7 mouse cellular contexts compared by ENCODE assay signal in the genomic region with DNA sequence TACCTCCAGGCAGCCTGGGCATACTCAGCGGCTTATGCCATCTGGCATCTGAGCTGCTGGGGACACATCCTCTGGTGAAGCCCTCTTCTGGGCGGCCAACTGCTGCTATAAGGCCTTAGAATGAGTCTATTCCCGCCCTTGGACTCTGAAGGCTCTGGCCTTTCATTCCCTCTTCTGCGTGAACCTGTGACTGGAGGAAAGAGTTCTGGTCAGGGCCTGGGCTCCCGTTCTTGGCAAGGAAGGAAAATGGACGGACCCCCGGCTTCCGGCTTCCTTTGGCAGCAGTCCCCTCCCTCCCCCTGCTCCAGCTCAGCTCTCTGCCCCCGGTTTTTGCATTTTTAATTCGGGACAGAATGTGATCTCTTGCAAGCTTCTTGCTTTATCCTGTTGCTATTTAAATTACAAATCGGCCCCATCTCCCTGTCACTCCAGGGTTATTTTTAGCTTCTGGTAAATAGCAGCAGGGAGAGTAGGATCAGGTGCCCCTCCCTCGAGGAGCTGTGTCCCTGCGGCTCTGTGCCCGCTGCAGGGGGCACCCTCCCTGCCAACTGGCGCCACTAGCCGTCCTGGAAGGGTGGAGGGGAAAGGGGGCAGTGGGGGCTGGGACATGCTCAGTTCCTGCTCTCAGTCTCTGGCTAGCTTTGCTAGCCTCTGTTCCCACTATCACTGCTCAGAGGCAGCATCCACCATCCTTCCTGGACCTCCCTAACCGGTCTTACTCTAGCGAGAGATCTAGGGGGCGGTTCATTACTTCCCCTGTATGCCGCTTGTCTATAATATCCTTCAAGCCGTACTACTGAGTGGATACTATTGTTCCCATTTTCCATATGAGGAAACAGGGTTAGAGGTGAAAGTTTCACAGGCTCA. TPM values are rescaled to one million over a fixed set of nuclear protein-coding genes. Genes with fewer than 3 reads are reported as not detected.
DNase-seq lines count a peak whose midpoint lies in the region; ATAC-seq and TF ChIP-seq lines count a peak whose summit lies in the region.

No protein-coding gene starts in this region.

- peak; percentile 54 for ATAC-seq in intestine, embryonic 16.5 days
- ATAC-seq in liver, embryonic 16.5 days (ENCODE audit: low read depth) = peak; percentile 58

- H3K27me3 ChIP-seq in cerebellum, adult 2 months (ENCODE audit: control insufficient read depth, insufficient read depth, low read length) = no peaks in the 10 kb centered on the region
- H3K27me3 ChIP-seq in intestine, embryonic 16.5 days (replicated peaks; ENCODE audit: control insufficient read depth, insufficient read depth, low read length) = peaks cover 22% of the 10 kb centered on the region
- peaks cover 68% of the 10 kb centered on the region for H3K27me3 ChIP-seq in liver, embryonic 16.5 days (ENCODE audit: control insufficient read depth, insufficient read depth, low read depth, low read length)

- no peaks in the 10 kb centered on the region for H3K9me3 ChIP-seq in intestine, embryonic 16.5 days (ENCODE audit: control insufficient read depth, low read length)
- no peaks in the 10 kb centered on the region for H3K9me3 ChIP-seq in liver, embryonic 16.5 days (replicated peaks; ENCODE audit: control insufficient read depth, low read length)

- 5% methylated on average over 21 of the region's 21 CpGs for WGBS in cerebellum, adult 2 months
- WGBS in intestine, embryonic 16.5 days = 28% methylated on average over 21 of the region's 21 CpGs
- 17% methylated on average over 21 of the region's 21 CpGs for WGBS in liver, embryonic 16.5 days (ENCODE audit: insufficient replicate concordance)

- peak overlapping the region; percentile 58 for H3K9ac ChIP-seq in intestine, embryonic 16.5 days (ENCODE audit: low read depth, low read length)
- H3K9ac ChIP-seq in liver, embryonic 16.5 days (ENCODE audit: low read depth, low read length) = no peak overlapping the region

- TF ChIP-seq POLR2A in cerebellum, adult 2 months (IDR thresholded peaks at IDR 0.05; ENCODE audit: borderline replicate concordance, insufficient read depth, low read length) = 0 out of 2 replicates have a peak, but pooled peaks have one; percentile 9

- H3K36me3 ChIP-seq in intestine, embryonic 16.5 days (ENCODE audit: control insufficient read depth, insufficient read depth, low read length) = no peaks in the 10 kb centered on the region
- H3K36me3 ChIP-seq in liver, embryonic 16.5 days (ENCODE audit: control insufficient read depth, insufficient read depth) = no peaks in the 10 kb centered on the region

- TF ChIP-seq CTCF in cerebellum, adult 2 months (IDR thresholded peaks at IDR 0.05; ENCODE audit: borderline replicate concordance, insufficient read depth, low read depth, low read length) = no peak

- intact Hi-C loops in gastrocnemius, postnatal 36 days (cut with DNase I) = no loop called here

- peaks cover 21% of the 10 kb centered on the region for H3K4me1 ChIP-seq in cerebellum, adult 2 months (ENCODE audit: control insufficient read depth, insufficient read depth, low read length)
- H3K4me1 ChIP-seq in intestine, embryonic 16.5 days (ENCODE audit: control insufficient read depth, insufficient read depth, low read length) = peaks cover 34% of the 10 kb centered on the region
- peaks cover 12% of the 10 kb centered on the region for H3K4me1 ChIP-seq in liver, embryonic 16.5 days (ENCODE audit: control insufficient read depth, low read depth, low read length)

- H3K4me3 ChIP-seq in cerebellum, adult 2 months (replicated peaks; ENCODE audit: insufficient read depth, low read depth, low read length) = no peak overlapping the region
- H3K4me3 ChIP-seq in intestine, embryonic 16.5 days (ENCODE audit: low read length) = no peak overlapping the region
- H3K4me3 ChIP-seq in liver, embryonic 16.5 days (ENCODE audit: low read depth, low read length) = no peak overlapping the region

- H3K4me2 ChIP-seq in intestine, embryonic 16.5 days (ENCODE audit: low read depth, low read length) = peak overlapping the region; percentile 15
- peak overlapping the region; percentile 20; the same call in 1 of the 2 replicates for H3K4me2 ChIP-seq in liver, embryonic 16.5 days (ENCODE audit: low read depth, low read length)

- H3K27ac ChIP-seq in cerebellum, adult 2 months (ENCODE audit: insufficient read depth, low read length) = peak overlapping the region; percentile 91
- peak overlapping the region; percentile 81 for H3K27ac ChIP-seq in intestine, embryonic 16.5 days (ENCODE audit: low read length)
- H3K27ac ChIP-seq in liver, embryonic 16.5 days (ENCODE audit: low read length) = peak overlapping the region; percentile 70

- DNase-seq in R1 (ENCODE audit: low read depth, low spot score) = peak; percentile 77
- DNase-seq in cerebellum, adult 2 months = peak; percentile 82 to 89
- peak; percentile 45 to 54 for DNase-seq in gastrocnemius, postnatal 36 days
- DNase-seq in right cerebral cortex, postnatal 10 days (ENCODE audit: low spot score in 2 of 2) = peak; percentile 83 to 84
- DNase-seq in thymus, postnatal 4 days = no peak

RNA-seq across cellular contexts. Expression of a gene that starts 4.2 kb away (rescaled TPM):
- 716 and 832 TPM in 2 replicates for polyA plus RNA-seq in cerebellum, adult 2 months (2012; rRNA removed)
- 10 to 100 TPM; 28.1 to 35.5 TPM for total RNA-seq in gastrocnemius, postnatal 36 days (2021)
- 46.4 and 66.7 TPM in 2 replicates for polyA plus RNA-seq in intestine, embryonic 16.5 days (2015; fragmentation: Nextera tagmentation; extraction: Ambion mirVana)
- polyA plus RNA-seq in liver, embryonic 16.5 days (2015; fragmentation: Nextera tagmentation; extraction: Ambion mirVana) = 20.2 and 24.1 TPM in 2 replicates

RNA-seq across cellular contexts. Expression of a gene that starts 26.0 kb away (rescaled TPM):
- polyA plus RNA-seq in cerebellum, adult 2 months (2012; rRNA removed) = not detected in 2 replicates
- not detected for total RNA-seq in gastrocnemius, postnatal 36 days (2021)
- 0.28 and 0.55 TPM in 2 replicates for polyA plus RNA-seq in intestine, embryonic 16.5 days (2015; fragmentation: Nextera tagmentation; extraction: Ambion mirVana)
- 0.68 and 1.0 TPM in 2 replicates for polyA plus RNA-seq in liver, embryonic 16.5 days (2015; fragmentation: Nextera tagmentation; extraction: Ambion mirVana)

RNA-seq across cellular contexts. Expression of a gene that starts 39.4 kb away (rescaled TPM):
- polyA plus RNA-seq in cerebellum, adult 2 months (2012; rRNA removed) = 77.8 and 78.9 TPM in 2 replicates
- 1 to 10 TPM; 1.4 to 4.3 TPM for total RNA-seq in gastrocnemius, postnatal 36 days (2021)
- 370 and 437 TPM in 2 replicates for polyA plus RNA-seq in intestine, embryonic 16.5 days (2015; fragmentation: Nextera tagmentation; extraction: Ambion mirVana)
- polyA plus RNA-seq in liver, embryonic 16.5 days (2015; fragmentation: Nextera tagmentation; extraction: Ambion mirVana) = 12.6 and 15.2 TPM in 2 replicates

RNA-seq across cellular contexts. Expression of a gene that starts 44.4 kb away (rescaled TPM):
- 2.0 TPM in 2 replicates for polyA plus RNA-seq in cerebellum, adult 2 months (2012; rRNA removed)
- total RNA-seq in gastrocnemius, postnatal 36 days (2021) = not detected
- polyA plus RNA-seq in intestine, embryonic 16.5 days (2015; fragmentation: Nextera tagmentation; extraction: Ambion mirVana) = 0.23 and 0.33 TPM in 2 replicates
- polyA plus RNA-seq in liver, embryonic 16.5 days (2015; fragmentation: Nextera tagmentation; extraction: Ambion mirVana) = 0.06 TPM in 1 of 2 replicates, not detected in the other

RNA-seq across cellular contexts. Expression of a gene that starts 52.8 kb away (rescaled TPM):
- 1.3 and 1.7 TPM in 2 replicates for polyA plus RNA-seq in cerebellum, adult 2 months (2012; rRNA removed)
- 1 to 10 TPM; 3.9 to 5.7 TPM for total RNA-seq in gastrocnemius, postnatal 36 days (2021)
- polyA plus RNA-seq in intestine, embryonic 16.5 days (2015; fragmentation: Nextera tagmentation; extraction: Ambion mirVana) = 16.6 and 17.6 TPM in 2 replicates
- polyA plus RNA-seq in liver, embryonic 16.5 days (2015; fragmentation: Nextera tagmentation; extraction: Ambion mirVana) = 0.72 and 1.3 TPM in 2 replicates

Comparison
In these comparisons a context has a peak if more than half of its experiments do, and no peak if none do; other contexts are left out.
1. RNA of a gene that starts 4.2 kb away (polyA plus RNA-seq): 716 to 832 TPM in cerebellum, adult 2 months; 46.4 to 66.7 TPM in intestine, embryonic 16.5 days and 20.2 to 24.1 TPM in liver, embryonic 16.5 days; every median in the first group is over 10 times any median in the second.
2. Peak in every context shown above with its lines, with median percentiles within 50 percentile points of each other: H3K27ac ChIP-seq.